Mouse (Mus musculus) megakaryocyte, embryonic 14.5 days (primary cell): ENCODE results near the gene Tmem204.

ENCODE experiments used
- FLI1 ChIP-seq: IDR thresholded peaks from 2 replicates; pipeline ENCODE4 v1.6.1; 2012; ENCODE audit warnings: low read length, inconsistent platforms, mixed read lengths
- GATA1 ChIP-seq: IDR thresholded peaks from 3 replicates; pipeline ENCODE4 v1.6.1; 2012; ENCODE audit warnings: mixed read lengths, low read length, inconsistent platforms, borderline replicate concordance

- no peak for TF ChIP-seq GATA1
- no peak for TF ChIP-seq FLI1
These were observed 27.8 kb upstream of the Tmem204 start for GRCm38 (mm10) chr17:25111220-25111619.
